Mouse (Mus musculus) heart, embryonic 12.5 days (tissue): Measurements from ENCODE around the gene B3galnt2. TPM values are rescaled to one million over a fixed set of nuclear protein-coding genes. Genes with fewer than 3 reads are reported as not detected.
"Not testable (repeated sequence)": the region's sequence is repeated elsewhere in the genome, so short reads cannot be mapped to it uniquely, and the experiment has no call there.

Experiments used
- ATAC-seq: fragments of 200-750 bp; cut with Nextera tagmentation; 2 replicates; pipeline ENCODE4 v1.8.0; 2017; ENCODE audit warnings: moderate TSS enrichment, moderate library complexity; ENCODE audit not compliant: insufficient number of reproducible peaks, low FRiP score
- H3K27ac ChIP-seq: fragments of 300-500 bp; sonication (generic); 2 replicates; pipeline ENCODE4 v1.5.1; 2016; ENCODE audit warnings: mild to moderate bottlenecking, moderate library complexity; ENCODE audit not compliant: poor library complexity, severe bottlenecking
- H3K27me3 ChIP-seq: fragments of 300-500 bp; sonication (generic); replicated peaks from 2 replicates; pipeline ENCODE4 v1.6.1; 2016; ENCODE audit warnings: mild to moderate bottlenecking, moderate library complexity
- H3K36me3 ChIP-seq: fragments of 300-500 bp; sonication (generic); 2 replicates; pipeline ENCODE4 v1.6.1; 2016; ENCODE audit warnings: mild to moderate bottlenecking, moderate library complexity
- H3K4me1 ChIP-seq: fragments of 300-500 bp; sonication (generic); replicated peaks from 2 replicates; pipeline ENCODE4 v1.6.1; 2016; ENCODE audit warnings: mild to moderate bottlenecking
- H3K4me2 ChIP-seq: fragments of 300-500 bp; sonication (generic); 2 replicates; pipeline ENCODE4 v1.6.1; 2016; ENCODE audit warnings: mild to moderate bottlenecking, moderate library complexity
- H3K4me3 ChIP-seq: fragments of 300-500 bp; sonication (generic); 2 replicates; pipeline ENCODE4 v1.5.1; 2016; ENCODE audit warnings: mild to moderate bottlenecking
- H3K9ac ChIP-seq: fragments of 300-500 bp; sonication (generic); 2 replicates; pipeline ENCODE4 v1.6.1; 2016; ENCODE audit warnings: mild to moderate bottlenecking, moderate library complexity
- H3K9me3 ChIP-seq: fragments of 300-500 bp; sonication (generic); replicated peaks from 2 replicates; pipeline ENCODE4 v1.6.1; 2016; ENCODE audit warnings: mild to moderate bottlenecking, moderate library complexity
- WGBS: fragments of 180-500 bp; shearing (Covaris S2); methylation state at CpG from one replicate; pipeline ENCODE4 v1.1.7; 2016; 5-methylcytosine and 5-hydroxymethylcytosine counted together
- polyA plus RNA-seq: library from polyadenylated mRNA; unstranded; fragments of >200 nt; fragmentation: Nextera tagmentation; extraction: Ambion mirVana; gene quantifications from 2 replicates; pipeline ENCODE4 v1.2.1, GENCODE M21; 2016

The B3galnt2 gene
- polyA plus RNA-seq, 1 experiment from 2014 or later = 24.8 TPM

GRCm38 (mm10) chr13:14034073-14034348 lies 79.7 kb downstream of the B3galnt2 start:
- ATAC-seq = peak; percentile 90
- Histone ChIP-seq H3K4me1 (peaks cover 8% of the 10 kb centered on the region), H3K27me3 (no peaks in the 10 kb centered on the region), H3K27ac (no peak overlapping the region), H3K4me2 (no peak overlapping the region), H3K9me3 (no peaks in the 10 kb centered on the region), H3K9ac (no peak overlapping the region), H3K36me3 (peaks cover 6% of the 10 kb centered on the region), H3K4me3 (no peak overlapping the region)

DNA sequence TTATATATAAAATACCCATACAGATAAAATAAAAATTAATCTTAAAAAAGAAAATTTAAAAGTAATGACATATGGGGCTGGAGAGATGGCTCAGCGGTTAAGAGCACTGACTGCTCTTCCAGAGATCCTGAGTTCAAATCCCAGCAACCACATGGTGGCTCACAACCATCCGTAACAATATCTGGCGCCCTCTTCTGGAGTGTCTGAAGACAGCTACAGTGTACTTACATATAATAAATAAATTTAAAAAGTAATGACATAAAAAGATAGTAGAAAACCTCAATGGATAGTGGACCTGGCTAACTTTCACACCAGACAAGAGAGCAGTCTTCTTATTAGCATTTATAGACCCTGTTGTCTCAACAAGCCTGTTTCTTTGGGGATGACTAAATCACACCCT lies 81.1 kb downstream of the B3galnt2 start:
- H3K4me1 ChIP-seq = peaks cover 12% of the 10 kb centered on the region
- 88% methylated on average over 3 of the region's 3 CpGs for WGBS
- not testable (repeated sequence) for H3K36me3 ChIP-seq, H3K9ac ChIP-seq, H3K4me2 ChIP-seq, ATAC-seq, H3K27ac ChIP-seq, H3K4me3 ChIP-seq, H3K27me3 ChIP-seq, H3K9me3 ChIP-seq

DNA sequence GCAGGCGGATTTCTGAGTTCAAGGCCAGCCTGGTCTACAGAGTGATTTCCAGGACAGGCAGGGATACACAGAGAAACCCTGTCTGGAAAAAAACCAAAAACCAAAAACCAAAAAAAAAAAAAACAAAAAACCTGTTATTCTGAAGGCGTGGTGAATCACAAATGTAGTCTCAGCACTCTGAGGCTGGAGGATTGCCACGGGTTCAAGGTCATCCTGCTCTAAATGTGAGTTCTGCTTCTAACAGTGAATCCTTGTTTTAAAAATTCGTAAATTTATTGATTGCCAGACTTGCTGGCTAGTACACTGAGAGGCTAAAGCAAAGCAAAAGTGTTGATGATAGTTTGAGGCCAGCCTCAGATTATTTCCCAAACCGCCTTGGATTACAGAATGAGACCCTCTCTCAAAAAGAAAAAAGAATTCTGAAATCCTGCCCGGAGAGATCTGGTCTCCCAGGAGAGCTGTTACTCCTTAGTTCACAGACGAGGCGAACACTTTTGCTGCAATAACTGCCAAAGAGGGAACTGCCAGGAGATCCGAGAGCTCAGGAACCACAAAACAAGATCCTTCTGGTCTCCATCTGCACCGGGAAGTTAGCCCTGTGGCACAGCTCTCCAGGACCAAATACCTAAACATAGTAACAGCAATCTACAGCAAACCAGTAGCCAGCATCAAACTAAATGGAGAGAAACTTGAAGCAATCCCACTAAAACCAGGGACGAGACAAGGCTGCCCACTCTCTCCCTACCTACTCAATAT lies 81.8 kb downstream of the B3galnt2 start:
- H3K27ac ChIP-seq = no peak overlapping the region
- H3K4me2 ChIP-seq = no peak overlapping the region
- no peak overlapping the region for H3K4me3 ChIP-seq
- H3K36me3 ChIP-seq = peaks cover 5% of the 10 kb centered on the region; the same call in 1 of the 2 replicates
- peaks cover 15% of the 10 kb centered on the region for H3K4me1 ChIP-seq
- no peak for ATAC-seq
- 93% methylated on average over 11 of the region's 11 CpGs for WGBS
- H3K9ac ChIP-seq = no peak overlapping the region
- H3K9me3 ChIP-seq = no peaks in the 10 kb centered on the region
- no peaks in the 10 kb centered on the region for H3K27me3 ChIP-seq

DNA sequence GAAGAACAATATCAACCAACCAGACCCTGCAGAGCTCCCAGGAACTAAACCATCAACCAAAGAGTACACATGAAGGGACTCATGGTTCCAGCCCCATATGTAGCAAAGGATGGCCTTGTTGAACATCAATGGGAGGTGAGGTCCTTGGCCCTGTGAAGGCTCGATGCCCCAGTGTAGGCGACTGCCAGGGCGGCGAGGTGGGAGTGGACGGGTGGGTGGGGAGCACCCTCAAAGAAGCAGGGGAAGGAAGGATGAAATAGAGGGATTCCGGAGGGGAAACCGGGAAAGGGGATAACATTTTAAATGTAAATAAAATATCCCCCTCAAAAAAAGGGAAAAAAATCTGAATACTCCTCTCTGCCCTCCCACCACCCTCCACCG lies 84.6 kb downstream of the B3galnt2 start:
- Histone ChIP-seq H3K27ac (peak overlapping the region; percentile 97), H3K9me3 (no peaks in the 10 kb centered on the region), H3K4me1 (peaks cover 15% of the 10 kb centered on the region), H3K4me2 (peak overlapping the region; percentile 98), H3K4me3 (peak overlapping the region; percentile 84), H3K36me3 (no peaks in the 10 kb centered on the region; the same call in 1 of the 2 replicates), H3K9ac (peak overlapping the region; percentile 90), H3K27me3 (no peaks in the 10 kb centered on the region)
- ATAC-seq = no peak
- 5% methylated on average over 8 of the region's 8 CpGs for WGBS

- no peaks in the 10 kb centered on the region for H3K27me3 ChIP-seq
- WGBS = under 1% methylated on average over 35 of the region's 35 CpGs
- ATAC-seq = peak; percentile 95
- H3K9me3 ChIP-seq = no peaks in the 10 kb centered on the region
- H3K36me3 ChIP-seq = no peaks in the 10 kb centered on the region; the same call in 1 of the 2 replicates
- H3K4me1 ChIP-seq = peaks cover 12% of the 10 kb centered on the region
- peak within 1 kb of the TSS; percentile 98 for H3K4me2 ChIP-seq
- H3K4me3 ChIP-seq = peak within 1 kb of the TSS; percentile 84
- peak within 1 kb of the TSS; percentile 97 for H3K27ac ChIP-seq
- H3K9ac ChIP-seq = peak within 1 kb of the TSS; percentile 90
Observed at GRCm38 (mm10) chr13:14039292-14039965, 85.2 kb downstream of the B3galnt2 start, which contains the start of gene Tbce. TSS of gene Tbce (minus strand) at chr13:14039638.

GRCm38 (mm10) chr13:14040186-14040585 lies 85.9 kb downstream of the B3galnt2 start:
- Histone ChIP-seq H3K9me3 (no peaks in the 10 kb centered on the region), H3K27ac (peak overlapping the region; percentile 97)

GRCm38 (mm10) chr13:14043851-14044250 lies 89.6 kb downstream of the B3galnt2 start:
- ATAC-seq = no peak

More at GRCm38 (mm10) chr13:14040186-14040585, 85.9 kb downstream of the B3galnt2 start:
- no peaks in the 10 kb centered on the region for H3K27me3 ChIP-seq
- H3K9ac ChIP-seq = peak overlapping the region; percentile 90; the same call in 1 of the 2 replicates
- peaks cover 12% of the 10 kb centered on the region for H3K4me1 ChIP-seq
- 44% methylated on average over 5 of the region's 5 CpGs for WGBS
- no peaks in the 10 kb centered on the region; the same call in 1 of the 2 replicates for H3K36me3 ChIP-seq
- H3K4me2 ChIP-seq = peak overlapping the region; percentile 98
- no peak for ATAC-seq
- peak overlapping the region; percentile 84 for H3K4me3 ChIP-seq

GRCm38 (mm10) chr13:14044521-14044920 lies 90.3 kb downstream of the B3galnt2 start:
- Histone ChIP-seq H3K36me3 (peaks cover 31% of the 10 kb centered on the region), H3K4me1 (peaks cover 7% of the 10 kb centered on the region), H3K4me3 (no peak overlapping the region), H3K9ac (no peak overlapping the region), H3K4me2 (no peak overlapping the region), H3K27me3 (no peaks in the 10 kb centered on the region), H3K9me3 (no peaks in the 10 kb centered on the region), H3K27ac (no peak overlapping the region)
- 59% methylated on average over 2 of the region's 2 CpGs for WGBS
- ATAC-seq = no peak

More at GRCm38 (mm10) chr13:14043851-14044250, 89.6 kb downstream of the B3galnt2 start:
- no peak overlapping the region for H3K4me3 ChIP-seq
- H3K36me3 ChIP-seq = peaks cover 24% of the 10 kb centered on the region
- H3K27me3 ChIP-seq = no peaks in the 10 kb centered on the region
- H3K4me1 ChIP-seq = peaks cover 8% of the 10 kb centered on the region
- H3K27ac ChIP-seq = no peak overlapping the region
- no peaks in the 10 kb centered on the region for H3K9me3 ChIP-seq
- no peak overlapping the region for H3K9ac ChIP-seq
- H3K4me2 ChIP-seq = no peak overlapping the region

Other genes with a start within 250 kb of the B3galnt2 start
- gene Gng4, start 170.4 kb upstream of the B3galnt2 start, polyA plus RNA-seq = 0.41 and 0.44 TPM in 2 replicates
- 38.1 and 39.9 TPM in 2 replicates for gene Tbce, start 85.2 kb downstream of the B3galnt2 start, polyA plus RNA-seq
- 46.9 and 50.0 TPM in 2 replicates for gene Arid4b, start 108.8 kb downstream of the B3galnt2 start, polyA plus RNA-seq
- gene Ggps1, start 109.0 kb downstream of the B3galnt2 start, polyA plus RNA-seq = 47.8 and 49.1 TPM in 2 replicates